Mouse (Mus musculus) cerebellum, postnatal 25 days (tissue): Measurements from ENCODE around the gene Ppp1r12a.

Experiments used
- DNase-seq, 2 experiments: peaks; one replicate each; pipeline ENCODE4 v3.0.0; 2021; ENCODE audit warnings: mixed read lengths in 2 of 2

The Ppp1r12a gene

DNA sequence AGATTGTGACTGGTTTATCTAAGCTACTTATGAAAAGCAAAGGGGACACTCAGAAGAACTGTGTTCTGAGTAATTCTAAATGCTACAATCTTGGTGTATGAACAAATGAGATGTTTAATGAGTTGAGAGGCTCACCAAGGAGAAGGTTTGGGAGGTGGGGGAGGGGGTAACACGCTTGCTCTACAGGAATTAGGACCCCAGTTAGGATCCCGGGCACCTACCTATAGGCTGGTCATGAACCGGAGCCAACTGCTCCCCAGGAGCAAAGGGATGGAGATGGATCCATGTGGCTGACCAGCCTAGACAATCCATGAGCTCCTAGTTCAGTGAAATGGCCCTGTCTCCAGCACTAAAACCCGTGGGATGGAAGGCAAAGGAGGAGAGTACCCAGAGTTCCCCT is 130.7 kb downstream of the Ppp1r12a start:
- no peak for DNase-seq

DNA sequence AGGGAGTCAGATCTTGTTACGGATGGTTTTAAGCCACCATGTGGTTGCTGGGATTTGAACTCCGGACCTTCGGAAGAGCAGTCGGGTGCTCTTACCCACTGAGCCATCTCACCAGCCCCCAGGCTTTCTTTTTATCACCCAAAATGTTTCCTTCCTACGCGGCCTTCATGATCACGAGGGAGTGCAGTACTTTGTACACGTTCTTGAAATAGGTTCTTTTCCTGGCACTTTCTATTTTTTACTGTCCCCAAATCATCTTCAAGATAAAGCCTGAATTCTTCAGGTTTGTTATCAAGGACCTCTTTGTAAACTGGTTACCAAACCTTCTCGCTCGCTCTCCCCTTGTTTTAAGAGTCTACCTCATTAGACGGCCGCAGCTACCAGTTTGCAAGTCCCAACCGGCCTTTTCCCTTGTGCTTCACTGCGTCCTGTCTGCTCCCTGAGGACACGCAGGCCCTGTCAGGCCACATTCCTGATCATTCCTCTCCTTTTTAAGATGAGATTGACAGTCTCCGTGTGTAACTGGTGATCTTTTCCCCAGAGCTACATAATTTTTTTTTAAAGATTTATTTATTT is 131.7 kb downstream of the Ppp1r12a start:
- DNase-seq = no peak

DNA sequence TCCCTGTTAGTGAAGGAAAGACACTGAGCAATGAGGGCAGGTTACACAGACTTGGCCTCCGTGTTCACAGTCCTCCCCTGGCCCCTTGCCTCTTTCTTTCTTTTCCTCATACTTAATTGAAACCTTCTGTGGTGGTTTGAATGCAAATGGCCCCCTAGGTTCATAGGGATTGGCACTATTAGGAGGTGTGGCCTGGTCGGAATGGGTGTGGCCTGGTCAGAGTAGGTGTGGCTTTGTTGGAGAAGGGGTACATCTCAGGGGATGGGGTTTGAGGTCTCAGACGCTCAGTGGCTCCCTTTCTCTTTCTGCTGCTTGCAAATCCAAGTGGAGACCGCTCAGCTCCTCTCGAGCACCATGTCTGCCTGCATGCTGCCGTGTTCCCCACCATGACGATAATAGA is 132.8 kb downstream of the Ppp1r12a start:
- no peak for DNase-seq

DNA sequence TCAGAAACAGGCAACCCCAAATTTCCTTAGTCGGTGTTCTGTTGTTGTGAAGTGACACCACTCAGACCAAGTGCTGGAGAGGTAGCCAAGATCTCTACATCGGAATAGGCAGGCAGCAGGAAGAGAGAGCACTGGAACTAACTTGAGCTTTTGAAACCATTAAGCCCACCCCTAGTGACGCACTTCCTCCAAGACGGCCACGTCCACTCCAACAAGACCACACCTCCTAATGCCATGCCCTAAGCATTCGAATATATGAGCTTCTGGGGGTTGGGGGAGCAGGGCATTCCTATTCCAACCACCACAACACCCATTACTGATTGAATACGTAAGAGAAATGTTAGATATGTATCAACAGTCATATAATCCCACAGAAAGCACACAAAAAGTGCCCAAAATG is 134.5 kb downstream of the Ppp1r12a start:
- DNase-seq = no peak

DNA sequence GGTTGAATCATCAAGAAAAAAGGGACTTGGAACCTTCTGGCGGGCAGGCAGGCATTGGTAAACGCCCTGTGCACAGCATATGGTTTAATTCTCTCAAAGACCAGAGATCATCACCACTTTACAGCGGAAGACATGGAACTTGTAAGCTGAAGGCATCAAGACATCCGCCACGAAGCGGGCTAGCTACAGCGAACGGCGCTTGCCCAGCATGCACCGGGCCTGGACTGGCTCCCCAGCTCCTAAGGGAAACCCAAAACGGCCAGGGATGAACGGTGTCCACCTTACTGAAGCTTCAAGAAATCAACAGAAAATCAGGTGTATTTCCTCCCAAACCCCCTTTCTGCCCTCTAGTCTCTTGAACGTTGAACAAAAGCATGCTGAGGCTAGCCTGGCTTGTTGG is 136.3 kb downstream of the Ppp1r12a start:
- DNase-seq = no peak

DNA sequence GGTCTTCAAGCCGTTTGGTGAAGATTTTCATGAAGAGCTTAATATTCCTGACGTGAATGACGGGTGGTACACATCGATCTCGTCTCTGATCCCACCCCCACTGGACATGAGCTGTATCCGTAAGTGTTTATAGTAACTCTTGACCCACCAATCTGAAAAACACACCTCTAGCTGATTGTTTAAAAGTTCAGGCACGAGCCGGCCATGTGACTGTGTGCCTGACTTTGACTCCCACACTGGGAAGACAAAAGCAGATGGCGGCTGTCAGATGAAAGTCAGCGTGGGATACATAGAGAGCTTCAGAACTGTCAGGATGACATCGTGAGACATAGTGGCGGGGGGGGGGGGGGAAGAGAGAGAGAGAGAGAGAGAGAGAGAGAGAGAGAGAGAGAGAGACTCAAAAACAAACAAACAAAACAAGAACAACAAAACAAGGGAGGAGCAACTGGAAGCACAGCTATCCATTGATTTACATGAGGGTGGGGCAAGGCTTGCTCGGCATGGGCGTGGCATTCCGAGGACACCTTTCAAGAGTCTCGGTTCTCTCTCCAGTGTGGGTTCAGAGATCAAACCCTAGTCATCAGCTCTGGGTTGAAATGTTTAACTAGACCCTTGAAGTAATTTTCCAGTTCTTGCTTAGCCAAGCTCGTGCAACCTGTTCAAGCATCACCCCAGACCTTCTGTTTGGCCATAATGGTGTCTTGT is 137.0 kb downstream of the Ppp1r12a start:
- DNase-seq = no peak

DNA sequence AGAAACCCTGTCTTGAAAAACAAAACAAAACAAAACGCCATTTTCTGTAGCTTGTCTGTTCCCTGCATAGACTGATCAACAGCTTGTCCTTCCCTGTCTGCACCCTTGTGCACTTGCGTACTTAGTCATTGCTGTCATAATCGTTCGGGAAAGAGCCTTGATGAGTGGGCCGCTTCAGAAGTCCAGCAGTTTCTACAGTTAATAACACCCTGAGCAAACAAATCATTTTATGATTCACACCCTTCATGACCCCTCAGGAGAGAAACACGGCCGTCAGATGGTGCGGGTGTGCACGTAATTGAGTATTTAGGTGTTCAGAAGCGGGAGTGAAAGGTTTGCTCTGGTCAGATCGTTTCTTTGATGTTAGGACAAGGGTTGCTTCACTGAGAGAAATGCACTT is 137.8 kb downstream of the Ppp1r12a start:
- DNase-seq = no peak

DNA sequence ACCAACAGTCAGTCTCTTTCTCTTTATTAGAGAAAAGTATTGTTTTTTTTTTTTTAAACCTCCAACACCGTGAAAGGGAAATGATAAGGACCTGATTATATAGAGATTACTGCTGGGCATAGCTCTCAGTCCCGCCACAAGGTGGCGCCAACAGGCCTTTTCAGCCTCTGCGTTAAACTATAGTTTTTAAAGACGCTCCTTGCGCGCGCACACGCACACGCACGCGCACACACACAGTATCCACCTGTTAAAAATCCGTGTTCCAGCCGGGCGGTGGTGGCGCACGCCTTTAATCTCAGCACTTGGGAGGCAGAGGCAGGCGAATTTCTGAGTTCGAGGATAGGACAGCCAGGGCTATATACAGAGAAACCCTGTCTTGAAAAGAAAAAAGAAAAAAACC is 138.8 kb downstream of the Ppp1r12a start:
- DNase-seq = peak; percentile 82 to 92

DNA sequence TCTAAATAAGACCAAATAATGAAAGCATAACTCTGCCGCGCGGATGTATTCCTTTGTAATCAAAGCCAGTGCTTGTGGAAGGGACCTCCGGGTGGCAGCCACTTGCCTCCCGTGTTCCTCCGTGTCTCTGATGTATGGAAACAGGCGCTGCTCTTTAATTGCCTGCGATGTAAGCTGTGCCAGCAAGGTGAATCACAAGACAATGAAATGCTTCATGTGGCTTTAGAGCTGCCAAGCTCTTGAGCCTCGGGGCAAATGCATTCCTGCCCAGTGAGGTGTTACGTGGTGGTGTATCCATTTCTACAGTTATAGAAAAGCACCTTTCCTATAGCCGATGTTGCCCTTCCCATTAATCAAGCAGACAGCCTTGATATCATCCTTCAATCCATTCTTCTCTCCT is 145.8 kb downstream of the Ppp1r12a start:
- DNase-seq = no peak

DNA sequence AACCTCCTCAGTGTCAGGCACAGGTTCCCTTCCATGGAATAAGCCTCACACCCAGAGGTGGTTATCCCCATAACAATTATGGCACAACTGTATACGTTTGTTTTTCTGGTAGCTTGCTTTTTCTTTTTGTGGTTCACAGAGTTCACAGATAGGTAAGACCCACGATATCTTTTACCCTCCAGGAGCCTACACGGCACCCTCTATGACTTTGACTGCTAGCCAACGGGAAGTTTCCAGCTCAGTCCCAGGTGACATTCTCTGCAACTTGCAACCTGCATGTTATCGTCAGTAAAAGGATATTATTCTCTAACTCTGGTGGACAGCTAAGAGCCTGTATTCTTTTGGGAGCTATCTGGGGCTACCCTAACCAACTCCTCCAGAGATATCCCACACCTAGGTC is 148.2 kb downstream of the Ppp1r12a start:
- DNase-seq = no peak

DNA sequence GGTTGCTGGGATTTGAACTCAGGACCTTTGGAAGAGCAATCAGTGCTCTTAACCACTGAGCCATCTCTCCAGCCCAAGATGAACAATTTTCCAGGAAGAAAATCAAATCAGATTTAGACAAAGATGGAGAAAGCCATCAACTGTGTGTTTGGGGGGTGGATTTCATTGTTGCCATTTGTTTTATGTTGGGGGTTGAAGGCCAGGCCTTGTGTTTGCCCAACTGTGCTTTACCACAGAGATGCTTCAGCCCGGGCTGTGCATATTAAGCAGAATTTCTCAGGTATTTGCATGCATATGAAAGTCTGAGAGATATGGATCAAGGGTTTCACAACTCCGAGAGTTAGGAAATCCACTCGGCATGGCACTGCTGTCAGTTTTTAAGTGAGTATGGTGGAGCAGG is 149.4 kb downstream of the Ppp1r12a start:
- no peak for DNase-seq

DNA sequence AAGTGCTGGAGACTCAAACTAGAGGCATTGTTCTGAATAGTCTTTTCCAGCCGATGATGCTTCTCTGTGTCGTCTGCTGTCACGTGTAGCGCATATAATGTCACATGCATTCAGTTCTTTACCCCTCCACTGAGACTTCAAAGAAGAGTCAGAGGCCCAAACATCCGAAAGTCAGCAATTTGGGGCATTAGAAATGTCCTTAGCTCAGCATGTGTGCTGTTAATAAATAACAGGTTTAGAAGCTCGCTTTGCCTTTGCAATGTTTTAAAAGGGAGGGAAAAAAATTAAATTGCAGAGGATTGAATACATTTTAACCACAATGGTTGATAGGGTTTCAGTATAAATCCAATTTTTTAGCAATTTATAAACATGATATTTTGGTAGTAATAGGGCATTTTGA is 151.9 kb downstream of the Ppp1r12a start:
- no peak for DNase-seq

DNA sequence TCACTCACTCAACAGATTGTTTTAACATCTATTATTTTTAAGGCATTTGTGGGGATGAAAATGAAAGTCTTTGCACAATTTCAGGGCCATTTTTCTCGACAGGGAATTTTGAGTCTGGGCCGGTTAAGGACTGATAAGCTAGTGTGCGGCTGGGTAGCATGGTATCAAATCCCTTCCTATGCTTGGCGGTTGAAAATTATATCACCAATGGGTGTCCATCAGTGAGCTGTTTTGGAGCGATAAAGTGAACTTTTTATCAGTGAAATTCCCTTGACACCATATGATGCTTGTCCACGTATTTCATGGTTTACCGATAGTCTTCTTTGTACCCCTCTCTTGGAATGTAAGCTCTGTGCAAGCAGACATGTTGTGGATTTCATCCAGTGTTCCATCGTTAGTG is 152.4 kb downstream of the Ppp1r12a start:
- DNase-seq = no peak

DNA sequence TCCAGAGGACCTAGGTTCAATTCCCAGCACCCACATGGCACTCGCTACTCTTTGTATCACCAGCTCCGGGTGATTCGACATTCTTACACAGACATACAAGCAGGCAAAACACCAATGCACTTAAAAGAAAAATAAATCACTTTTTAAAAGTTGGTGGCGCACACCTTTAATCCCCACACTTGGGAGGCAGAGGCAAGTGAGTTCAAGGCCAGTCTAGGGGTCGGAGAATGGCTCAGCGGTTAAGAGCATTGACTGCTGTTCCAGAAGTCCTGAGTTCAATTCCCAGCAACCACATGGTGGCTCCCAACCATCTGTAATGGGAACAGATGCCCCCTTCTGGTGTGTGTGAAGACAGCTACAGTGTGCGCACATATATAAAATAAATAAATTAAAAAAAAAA is 153.2 kb downstream of the Ppp1r12a start:
- no peak for DNase-seq

DNA sequence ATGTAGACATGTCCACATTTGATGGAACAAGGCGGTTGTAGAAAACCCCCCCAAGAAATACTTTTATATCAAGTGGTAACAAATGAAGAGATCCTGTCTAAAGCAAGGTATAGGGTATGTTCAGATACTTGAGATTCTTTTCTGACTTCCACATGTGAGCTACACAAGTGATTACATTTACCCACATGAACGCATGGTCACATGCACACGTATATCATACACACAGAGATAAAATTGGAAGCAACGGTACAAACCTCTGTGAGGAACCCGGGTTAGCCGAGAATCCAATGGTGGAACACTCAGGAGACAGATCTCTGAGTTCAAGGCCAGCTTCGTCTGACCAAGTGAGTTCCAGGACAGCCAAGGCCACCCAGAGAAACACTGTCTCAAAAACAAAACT is 166.4 kb downstream of the Ppp1r12a start:
- DNase-seq = no peak

DNA sequence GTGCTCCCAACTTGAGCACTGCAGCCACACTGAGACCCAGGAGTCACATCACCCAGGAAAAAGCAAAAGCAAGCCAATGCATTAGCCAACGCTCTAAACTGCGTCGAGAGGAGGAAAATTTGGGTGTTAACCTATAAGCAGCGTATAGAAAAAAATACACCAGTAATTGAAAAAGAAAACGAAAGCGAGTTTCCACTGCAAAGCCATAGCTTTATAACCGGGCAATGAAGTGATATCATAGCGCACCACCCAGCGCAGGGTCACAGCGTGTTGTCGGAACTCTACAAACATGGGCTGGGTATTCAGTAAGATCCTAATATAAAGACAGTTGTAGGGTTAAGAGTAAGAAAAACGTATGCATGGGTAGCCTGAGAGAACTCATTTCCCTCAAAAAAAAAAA is 167.0 kb downstream of the Ppp1r12a start:
- DNase-seq = no peak

DNA sequence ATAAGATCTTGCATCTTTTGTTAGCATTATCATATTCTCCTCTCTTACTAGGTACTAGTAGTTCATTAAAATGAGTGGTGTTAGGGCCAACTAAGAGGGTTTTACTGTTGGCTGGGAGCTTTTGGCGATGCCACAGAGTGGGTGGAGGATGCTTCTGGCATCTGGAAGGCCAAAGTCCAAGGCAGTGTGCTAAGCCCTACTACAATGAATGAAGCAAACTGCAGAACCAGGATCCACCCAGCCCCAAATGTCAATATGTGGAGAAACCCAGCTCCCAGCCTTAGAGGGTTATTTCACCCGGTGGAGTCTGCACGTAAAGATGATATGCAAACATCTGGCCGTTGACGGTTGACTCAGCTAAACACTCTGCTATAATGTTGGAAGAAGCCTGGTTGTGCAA is 167.8 kb downstream of the Ppp1r12a start:
- no peak for DNase-seq

DNA sequence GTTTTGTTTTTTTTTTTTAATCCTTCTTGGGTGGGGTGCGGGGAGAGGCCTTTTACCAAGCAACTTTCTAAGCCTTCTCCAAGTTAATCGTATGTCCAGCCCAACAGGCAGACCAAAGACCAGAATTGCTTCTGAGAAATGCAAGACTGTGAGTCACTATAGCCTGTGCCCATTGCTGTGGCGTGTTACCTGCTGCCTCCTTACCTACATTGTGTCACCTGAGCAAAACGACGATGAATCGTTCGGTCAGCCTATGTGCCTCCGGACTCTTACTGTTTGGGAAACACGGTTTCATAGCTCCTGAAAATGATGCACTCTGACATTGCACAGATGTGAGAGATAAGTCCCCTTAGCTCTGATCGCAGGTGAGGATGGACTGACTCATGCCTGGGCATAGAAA is 169.0 kb downstream of the Ppp1r12a start:
- DNase-seq = no peak

DNA sequence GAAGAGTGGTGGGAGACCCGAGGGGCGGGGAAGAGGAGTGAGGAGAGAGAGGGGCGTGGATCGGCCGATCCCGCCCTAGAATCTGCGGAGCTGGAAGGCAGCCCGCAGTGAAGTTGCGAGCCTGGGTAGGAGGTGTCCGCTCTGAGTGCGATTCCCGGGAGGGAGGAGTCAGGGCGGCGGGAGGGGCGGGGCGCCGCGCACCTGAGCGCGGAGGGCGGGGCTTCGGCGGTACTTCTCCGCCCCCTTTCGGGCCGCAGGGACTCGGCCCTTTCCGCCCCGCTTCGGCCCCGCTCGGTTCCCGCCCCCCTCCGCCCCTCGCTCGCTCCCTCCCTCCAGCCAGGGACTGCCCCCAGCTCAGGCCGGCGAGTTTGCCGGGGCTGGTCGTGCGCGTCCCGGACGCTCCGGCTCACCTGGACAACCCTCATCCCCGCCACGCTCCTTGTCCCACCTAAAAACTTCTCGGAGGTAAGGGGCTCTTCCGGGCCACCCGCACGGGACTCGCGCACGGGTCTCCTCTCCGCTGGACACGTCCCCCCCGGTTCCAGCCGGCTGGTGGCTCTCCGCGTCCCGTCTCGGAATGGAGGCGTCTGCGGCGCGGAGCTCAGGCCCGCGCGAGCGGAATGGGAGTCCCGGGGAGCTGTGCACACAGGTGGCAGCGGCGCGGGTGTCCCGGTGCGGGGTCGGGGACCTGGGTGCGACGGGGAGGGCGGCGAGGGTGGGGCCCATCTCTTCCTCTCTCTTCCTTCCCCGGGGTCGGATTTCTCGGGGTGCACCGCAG is 170.0 kb downstream of the Ppp1r12a start, which contains the start of gene Pawr:
TSS of gene Pawr (plus strand) at position 338 of the 778 bp plus-strand sequence.
- peak; percentile 64 to 85 for DNase-seq

DNA sequence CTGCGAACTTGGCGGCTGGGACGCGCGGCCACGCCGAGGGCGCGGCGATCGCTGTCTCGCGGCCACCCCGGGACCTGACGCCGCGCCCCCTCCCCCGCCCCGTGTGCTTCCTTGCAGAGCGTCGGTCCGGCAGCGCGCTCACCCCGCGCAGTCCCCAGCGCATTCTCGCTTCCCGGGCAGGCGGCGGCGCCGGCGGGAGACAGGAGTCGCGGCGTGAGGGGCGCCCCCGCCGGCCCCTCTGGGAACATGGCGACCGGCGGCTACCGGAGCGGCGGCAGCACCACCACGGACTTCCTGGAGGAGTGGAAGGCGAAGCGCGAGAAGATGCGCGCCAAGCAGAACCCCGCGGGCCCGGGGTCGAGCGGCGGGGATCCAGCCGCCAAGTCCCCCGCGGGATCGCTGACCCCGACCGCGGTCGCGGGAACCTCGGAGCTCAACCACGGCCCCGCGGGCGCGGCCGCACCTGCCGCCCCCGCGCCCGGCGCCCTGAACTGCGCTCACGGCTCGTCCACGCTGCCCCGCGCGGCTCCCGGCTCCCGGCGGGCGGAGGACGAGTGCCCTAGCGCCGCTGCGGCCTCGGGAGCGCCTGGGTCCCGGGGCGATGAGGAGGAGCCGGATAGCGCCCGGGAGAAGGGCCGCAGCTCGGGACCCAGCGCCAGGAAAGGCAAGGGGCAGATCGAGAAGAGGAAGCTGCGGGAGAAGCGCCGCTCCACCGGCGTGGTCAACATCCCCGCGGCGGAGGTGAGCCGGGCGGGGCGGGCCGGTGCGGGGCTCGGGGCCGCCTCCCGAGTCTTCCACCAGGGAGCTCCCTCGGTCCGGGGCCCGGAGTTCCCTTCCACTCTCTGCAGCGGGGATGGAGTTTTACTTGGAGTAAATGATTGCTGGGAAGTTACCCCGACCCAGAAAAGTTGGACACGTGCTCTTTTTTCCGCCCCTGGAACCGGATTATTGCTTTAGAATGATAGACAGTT is 170.9 kb downstream of the Ppp1r12a start:
- DNase-seq = peak; percentile 59 to 66

DNA sequence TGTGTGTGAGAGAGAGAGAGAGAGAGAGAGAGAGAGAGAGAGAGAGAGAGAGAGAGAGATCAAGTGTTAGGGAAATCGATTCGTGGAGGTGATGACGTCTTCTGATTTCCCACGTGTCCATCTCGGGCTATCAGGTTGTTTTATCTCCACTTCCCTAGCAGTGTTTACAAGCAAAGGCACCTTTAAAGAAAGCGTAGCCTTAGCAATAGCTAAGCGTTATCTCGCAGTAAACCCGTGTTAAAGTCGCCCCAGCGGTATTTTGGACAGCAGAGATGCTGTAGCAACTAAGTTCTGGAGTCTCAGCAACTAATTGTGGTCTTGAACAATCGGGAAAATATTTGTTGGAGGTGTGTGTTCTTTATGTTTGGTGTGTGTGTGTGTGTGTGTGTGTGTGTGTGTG is 171.6 kb downstream of the Ppp1r12a start:
- DNase-seq = no peak
